Mouse (Mus musculus) bone marrow macrophage, adult 2 months (primary cell): Measurements from ENCODE around the gene Il18.

Experiments used
- CTCF ChIP-seq: IDR thresholded peaks from 2 replicates; pipeline ENCODE4 v1.5.1; 2012; ENCODE audit warnings: low read depth, mild to moderate bottlenecking, low read length, moderate library complexity
- POLR2A ChIP-seq: IDR thresholded peaks from 2 replicates; pipeline ENCODE4 v1.6.1; 2012; ENCODE audit warnings: mild to moderate bottlenecking, low read depth, low read length, borderline replicate concordance

DNA sequence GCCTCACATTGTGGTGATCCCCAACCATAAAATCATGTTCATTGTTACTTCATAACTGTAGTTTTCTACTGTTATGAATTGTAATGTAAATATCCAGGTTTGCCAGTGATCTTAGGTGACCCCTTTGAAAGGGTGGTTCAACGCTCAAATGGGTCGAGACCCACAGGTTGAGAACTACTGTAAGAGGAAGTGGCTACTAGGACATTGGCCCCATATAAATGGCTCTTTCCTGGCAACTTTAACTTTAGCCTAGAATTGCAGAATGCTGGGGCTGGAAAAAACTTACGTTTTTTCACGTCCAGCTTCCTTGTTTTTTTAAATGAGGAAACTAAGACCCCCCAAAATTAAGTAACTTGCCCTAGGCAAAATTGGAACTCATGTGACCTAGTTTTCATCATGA, 12.7 kb downstream of the Il18 start:
- no peak for TF ChIP-seq CTCF
- no peak for TF ChIP-seq POLR2A
